Mouse (Mus musculus) heart, postnatal 0 days (tissue): ENCODE data around the gene Chsy1. TPM values are rescaled to one million over a fixed set of nuclear protein-coding genes. Genes with fewer than 3 reads are reported as not detected.

Source experiments
- ATAC-seq: fragments of 200-750 bp; cut with Nextera tagmentation; 2 replicates; pipeline ENCODE4 v1.8.0; 2017; ENCODE audit warnings: low read depth, moderate number of reproducible peaks, moderate library complexity; ENCODE audit not compliant: insufficient read depth
- DNase-seq: peaks from one replicate; pipeline ENCODE4 v3.0.0-alpha.2; 2016; ENCODE audit warnings: low spot score
- H3K27ac ChIP-seq: fragments of 300-500 bp; sonication (generic); 2 replicates; pipeline ENCODE4 v1.5.1; 2014; ENCODE audit warnings: low read depth, mild to moderate bottlenecking
- H3K27me3 ChIP-seq: fragments of 300-500 bp; sonication (generic); 2 replicates; pipeline ENCODE4 v1.6.1; 2014; ENCODE audit warnings: low read length, mixed read lengths; ENCODE audit not compliant: control insufficient read depth, insufficient read depth
- H3K36me3 ChIP-seq: fragments of 300-500 bp; sonication (generic); replicated peaks from 2 replicates; pipeline ENCODE4 v1.6.1; 2014; ENCODE audit warnings: low read length, mixed read lengths; ENCODE audit not compliant: control insufficient read depth, insufficient read depth
- H3K4me1 ChIP-seq: fragments of 300-500 bp; sonication (generic); 2 replicates; pipeline ENCODE4 v1.6.1; 2014; ENCODE audit warnings: antibody characterized with exemption; ENCODE audit not compliant: control insufficient read depth, insufficient read depth
- H3K4me2 ChIP-seq: fragments of 300-500 bp; sonication (generic); 2 replicates; pipeline ENCODE4 v1.6.1; 2014; ENCODE audit warnings: low read depth, mild to moderate bottlenecking, low read length, moderate library complexity
- H3K4me3 ChIP-seq: fragments of 300-500 bp; sonication (generic); 2 replicates; pipeline ENCODE4 v1.5.1; 2014; ENCODE audit warnings: low read depth, low read length
- H3K9ac ChIP-seq: fragments of 300-500 bp; sonication (generic); replicated peaks from 2 replicates; pipeline ENCODE4 v1.6.1; 2014; ENCODE audit warnings: low read depth, low read length, mixed read lengths
- H3K9me3 ChIP-seq: fragments of 300-500 bp; sonication (generic); replicated peaks from 2 replicates; pipeline ENCODE4 v1.6.1; 2016; ENCODE audit warnings: low read length; ENCODE audit not compliant: control insufficient read depth
- CTCF ChIP-seq: IDR thresholded peaks from 2 replicates; pipeline ENCODE4 v1.5.1; 2016; ENCODE audit warnings: antibody characterized with exemption, control low read depth, low read depth
- EP300 ChIP-seq: IDR thresholded peaks from 2 replicates; pipeline ENCODE4 v1.6.1; 2016; ENCODE audit warnings: antibody characterized with exemption, low read depth
- WGBS: fragments of 180-500 bp; shearing (Covaris S2); extraction: QIAGEN DNeasy Blood & Tissue Kit; methylation state at CpG from one replicate; pipeline ENCODE4 v1.1.7; 2014; 5-methylcytosine and 5-hydroxymethylcytosine counted together
- polyA plus RNA-seq: library from polyadenylated mRNA; unstranded; fragments of >200 nt; fragmentation: Nextera tagmentation; extraction: Ambion mirVana; gene quantifications from 2 replicates; pipeline ENCODE4 v1.2.1, GENCODE M21; 2015
- total RNA-seq: library from RNA; depleted of rRNA; stranded (reverse); fragments of >200 nt; gene quantifications from 2 replicates; pipeline ENCODE4 v1.2.3, GENCODE M21; 2014; ENCODE audit warnings: low replicate concordance

Chsy1 gene
- total and polyA plus RNA-seq, 2 experiments from 2014 or later: 9.6 to 43.4 TPM

- no peak overlapping the region for H3K4me2 ChIP-seq
- no peak overlapping the region for H3K9ac ChIP-seq
- H3K9me3 ChIP-seq: no peaks in the 10 kb centered on the region
- no peak overlapping the region for H3K27ac ChIP-seq
- WGBS: 42% methylated on average over 8 of the region's 8 CpGs
- DNase-seq (no peak), ATAC-seq (no peak)
- TF ChIP-seq EP300 (no peak), CTCF (no peak)
- no peaks in the 10 kb centered on the region for H3K27me3 ChIP-seq
- peaks cover 38% of the 10 kb centered on the region for H3K4me1 ChIP-seq
- no peak overlapping the region for H3K4me3 ChIP-seq
- no peaks in the 10 kb centered on the region for H3K36me3 ChIP-seq
Measured at GRCm38 (mm10) chr7:66116906-66117482, 7.7 kb downstream of the Chsy1 start.

GRCm38 (mm10) chr7:66118046-66118445 is 8.7 kb downstream of the Chsy1 start:
- Histone ChIP-seq H3K4me3 (no peak overlapping the region), H3K4me1 (peaks cover 38% of the 10 kb centered on the region), H3K9ac (no peak overlapping the region), H3K27ac (no peak overlapping the region), H3K36me3 (no peaks in the 10 kb centered on the region), H3K27me3 (no peaks in the 10 kb centered on the region), H3K9me3 (no peaks in the 10 kb centered on the region), H3K4me2 (no peak overlapping the region)
- ATAC-seq: no peak
- no peak for TF ChIP-seq EP300
- no peak for TF ChIP-seq CTCF
- no peak for DNase-seq
- WGBS: 70% methylated on average over 3 of the region's 3 CpGs

GRCm38 (mm10) chr7:66118796-66119195 is 9.5 kb downstream of the Chsy1 start:
- no peaks in the 10 kb centered on the region for H3K36me3 ChIP-seq
- no peak overlapping the region for H3K9ac ChIP-seq
- ATAC-seq (no peak), DNase-seq (no peak)
- WGBS: 77% methylated on average over 7 of the region's 7 CpGs
- 0 out of 2 replicates have a peak overlapping the region, but pooled peaks have one; percentile 34 for H3K27ac ChIP-seq
- no peaks in the 10 kb centered on the region for H3K9me3 ChIP-seq
- no peaks in the 10 kb centered on the region for H3K27me3 ChIP-seq
- TF ChIP-seq EP300 (no peak), CTCF (no peak)
- no peak overlapping the region for H3K4me3 ChIP-seq
- peaks cover 32% of the 10 kb centered on the region for H3K4me1 ChIP-seq
- H3K4me2 ChIP-seq: no peak overlapping the region

GRCm38 (mm10) chr7:66120139-66120538 is 10.8 kb downstream of the Chsy1 start:
- Histone ChIP-seq H3K9ac (no peak overlapping the region), H3K4me1 (peaks cover 32% of the 10 kb centered on the region), H3K27ac (no peak overlapping the region; the same call in 1 of the 2 replicates), H3K9me3 (no peaks in the 10 kb centered on the region), H3K27me3 (no peaks in the 10 kb centered on the region), H3K4me2 (no peak overlapping the region), H3K4me3 (no peak overlapping the region), H3K36me3 (peaks cover 3% of the 10 kb centered on the region)
- WGBS: 62% methylated on average over 1 of the region's 1 CpGs
- DNase-seq: no peak
- no peak for TF ChIP-seq CTCF
- TF ChIP-seq EP300: no peak
- ATAC-seq: no peak

- Histone ChIP-seq H3K4me3 (no peak overlapping the region), H3K27ac (no peak overlapping the region), H3K9ac (no peak overlapping the region), H3K4me1 (peaks cover 30% of the 10 kb centered on the region), H3K36me3 (peaks cover 10% of the 10 kb centered on the region), H3K27me3 (no peaks in the 10 kb centered on the region), H3K4me2 (no peak overlapping the region), H3K9me3 (no peaks in the 10 kb centered on the region)
- no peak for TF ChIP-seq EP300
- TF ChIP-seq CTCF: no peak
- ATAC-seq (no peak), DNase-seq (no peak)
- 79% methylated on average over 7 of the region's 7 CpGs for WGBS
Measured at GRCm38 (mm10) chr7:66120702-66121396, 11.5 kb downstream of the Chsy1 start.

GRCm38 (mm10) chr7:66124551-66124968 is 15.2 kb downstream of the Chsy1 start:
- WGBS: 72% methylated on average over 11 of the region's 11 CpGs
- Histone ChIP-seq H3K9ac (no peak overlapping the region), H3K36me3 (peaks cover 22% of the 10 kb centered on the region), H3K27ac (no peak overlapping the region), H3K9me3 (no peaks in the 10 kb centered on the region), H3K4me1 (peaks cover 25% of the 10 kb centered on the region), H3K4me3 (no peak overlapping the region), H3K4me2 (no peak overlapping the region), H3K27me3 (no peaks in the 10 kb centered on the region)
- ATAC-seq (no peak), DNase-seq (no peak)
- TF ChIP-seq EP300 (no peak), CTCF (no peak)
